Mouse (Mus musculus): ENCODE measurements around the gene Hist2h2aa1.

DNA sequence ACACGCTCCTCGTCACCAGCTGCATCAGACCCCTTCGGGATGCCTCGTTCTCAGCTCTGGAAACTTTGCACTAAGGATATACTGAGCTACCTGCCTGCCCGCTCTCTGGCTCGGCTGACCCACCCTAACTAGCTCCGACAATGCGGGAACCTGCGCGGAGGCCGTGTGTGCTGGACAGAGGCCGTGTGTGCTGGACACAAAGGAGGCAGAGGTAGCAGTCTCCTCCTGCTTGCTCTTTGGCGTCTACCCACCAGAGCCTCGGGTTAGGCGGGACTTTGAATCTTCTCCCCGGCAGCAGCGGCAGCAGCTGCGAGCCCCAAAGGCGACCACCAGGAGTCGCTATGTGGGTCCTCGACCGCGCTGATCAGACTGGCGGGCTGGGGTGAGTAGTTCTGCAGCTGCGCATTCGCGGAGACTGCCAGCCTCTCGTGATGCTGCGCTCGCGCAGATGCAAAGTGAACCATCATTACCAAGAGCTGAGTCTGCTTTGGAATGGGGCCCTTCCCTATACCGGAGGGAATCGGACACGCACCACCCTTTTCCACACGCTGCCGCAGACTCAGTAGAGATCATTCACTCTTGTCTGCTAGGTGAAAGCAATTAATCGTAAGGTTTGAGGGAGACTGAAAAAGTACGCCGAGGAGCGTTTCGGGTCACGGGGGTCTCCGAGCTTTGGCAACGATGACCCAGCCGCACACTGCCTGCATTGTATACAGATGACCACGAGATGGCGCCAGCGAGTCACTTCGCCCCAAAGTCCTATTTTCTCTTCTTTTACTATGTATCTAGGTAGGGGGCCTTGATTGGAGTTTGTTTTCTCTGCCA is 32.7 kb downstream of the Hist2h2aa1 start:
- TF ChIP-seq GATA1 (IDR thresholded peaks at IDR 0.05; ENCODE audit: borderline replicate concordance, low read length) (no peak), FLI1 (IDR thresholded peaks at IDR 0.05; ENCODE audit: low read length) (no peak)

Data from megakaryocyte, embryonic 14.5 days (primary cell).